Mouse (Mus musculus) kidney, postnatal 0 days (tissue): ENCODE results near the gene Lsm14a. TPM values are rescaled to one million over a fixed set of nuclear protein-coding genes. Genes with fewer than 3 reads are reported as not detected.

Experiments used
- ATAC-seq: fragments of 200-750 bp; cut with Nextera tagmentation; replicated peaks from 2 replicates; pipeline ENCODE4 v1.8.0; 2017; ENCODE audit warnings: low read depth, moderate number of reproducible peaks, moderate TSS enrichment, moderate library complexity; ENCODE audit not compliant: low FRiP score
- DNase-seq: peaks from one replicate; pipeline ENCODE4 v3.0.0-alpha.2; 2016; ENCODE audit warnings: low spot score
- H3K27ac ChIP-seq: fragments of 300-500 bp; sonication (generic); 2 replicates; pipeline ENCODE4 v1.5.1; 2014; ENCODE audit warnings: mild to moderate bottlenecking
- H3K27me3 ChIP-seq: fragments of 300-500 bp; sonication (generic); 2 replicates; pipeline ENCODE4 v1.6.1; 2014; ENCODE audit warnings: low read length, mixed read lengths; ENCODE audit not compliant: insufficient read depth
- H3K36me3 ChIP-seq: fragments of 300-500 bp; sonication (generic); 2 replicates; pipeline ENCODE4 v1.6.1; 2014; ENCODE audit warnings: low read length, mixed read lengths; ENCODE audit not compliant: insufficient read depth
- H3K4me1 ChIP-seq: fragments of 300-500 bp; sonication (generic); replicated peaks from 2 replicates; pipeline ENCODE4 v1.6.1; 2014; ENCODE audit warnings: antibody characterized with exemption, low read length, mixed read lengths; ENCODE audit not compliant: insufficient read depth
- H3K4me2 ChIP-seq: fragments of 300-500 bp; sonication (generic); 2 replicates; pipeline ENCODE4 v1.6.1; 2014; ENCODE audit warnings: mild to moderate bottlenecking, low read length, moderate library complexity, mixed read lengths
- H3K4me3 ChIP-seq: fragments of 300-500 bp; sonication (generic); replicated peaks from 2 replicates; pipeline ENCODE4 v1.5.1; 2014; ENCODE audit warnings: low read depth, low read length
- H3K9ac ChIP-seq: fragments of 300-500 bp; sonication (generic); 2 replicates; pipeline ENCODE4 v1.6.1; 2014; ENCODE audit warnings: low read depth, low read length
- H3K9me3 ChIP-seq: fragments of 300-500 bp; sonication (generic); replicated peaks from 2 replicates; pipeline ENCODE4 v1.6.1; 2016; ENCODE audit warnings: low read length, inconsistent platforms, mixed read lengths
- CTCF ChIP-seq: IDR thresholded peaks from 2 replicates; pipeline ENCODE4 v1.5.1; 2016; ENCODE audit warnings: antibody characterized with exemption, low read depth, mild to moderate bottlenecking, moderate library complexity
- WGBS: fragments of 180-500 bp; shearing (Covaris S2); extraction: QIAGEN DNeasy Blood & Tissue Kit; methylation state at CpG from one replicate; pipeline ENCODE4 v1.1.7; 2014; 5-methylcytosine and 5-hydroxymethylcytosine counted together
- polyA plus RNA-seq: library from polyadenylated mRNA; unstranded; fragments of >200 nt; fragmentation: Nextera tagmentation; extraction: Ambion mirVana; gene quantifications from 2 replicates; pipeline ENCODE4 v1.2.1, GENCODE M21; 2015

The Lsm14a gene
- 78.7 and 82.0 TPM in 2 replicates for polyA plus RNA-seq

- no peaks in the 10 kb centered on the region for H3K4me1 ChIP-seq
- H3K9ac ChIP-seq = no peak within 1 kb of the TSS
- H3K4me2 ChIP-seq = no peak within 1 kb of the TSS
- H3K27me3 ChIP-seq = no peaks in the 10 kb centered on the region
- ATAC-seq (no peak), DNase-seq (no peak)
- H3K27ac ChIP-seq = no peak within 1 kb of the TSS
- no peaks in the 10 kb centered on the region for H3K36me3 ChIP-seq
- no peak for TF ChIP-seq CTCF
- no peaks in the 10 kb centered on the region for H3K9me3 ChIP-seq
- H3K4me3 ChIP-seq = no peak within 1 kb of the TSS
These were observed at the start of gene Lsm14a for GRCm38 (mm10) chr7:34393215-34393614. Lsm14a (minus strand) TSS chr7:34393315.

- TF ChIP-seq CTCF = peak; percentile 77
- DNase-seq = peak; percentile 81
These were observed 45.8 kb upstream of the Lsm14a start for GRCm38 (mm10) chr7:34438903-34439302.

GRCm38 (mm10) chr7:34433597-34433996 lies 40.5 kb upstream of the Lsm14a start:
- Histone ChIP-seq H3K36me3 (no peaks in the 10 kb centered on the region), H3K4me1 (no peaks in the 10 kb centered on the region), H3K27ac (no peak overlapping the region), H3K4me2 (no peak overlapping the region), H3K27me3 (no peaks in the 10 kb centered on the region), H3K4me3 (no peak overlapping the region), H3K9ac (no peak overlapping the region), H3K9me3 (no peaks in the 10 kb centered on the region)
- DNase-seq (no peak), ATAC-seq (no peak)
- 92% methylated on average over 1 of the region's 1 CpGs for WGBS
- no peak; the same call in 1 of the 2 replicates for TF ChIP-seq CTCF

More at GRCm38 (mm10) chr7:34438903-34439302, 45.8 kb upstream of the Lsm14a start:
- no peaks in the 10 kb centered on the region for H3K4me1 ChIP-seq
- H3K36me3 ChIP-seq = no peaks in the 10 kb centered on the region
- no peak overlapping the region for H3K27ac ChIP-seq
- H3K4me3 ChIP-seq = no peak overlapping the region
- ATAC-seq = no peak
- H3K4me2 ChIP-seq = no peak overlapping the region
- no peaks in the 10 kb centered on the region for H3K27me3 ChIP-seq
- 34% methylated on average over 6 of the region's 6 CpGs for WGBS
- H3K9me3 ChIP-seq = no peaks in the 10 kb centered on the region
- H3K9ac ChIP-seq = no peak overlapping the region

DNA sequence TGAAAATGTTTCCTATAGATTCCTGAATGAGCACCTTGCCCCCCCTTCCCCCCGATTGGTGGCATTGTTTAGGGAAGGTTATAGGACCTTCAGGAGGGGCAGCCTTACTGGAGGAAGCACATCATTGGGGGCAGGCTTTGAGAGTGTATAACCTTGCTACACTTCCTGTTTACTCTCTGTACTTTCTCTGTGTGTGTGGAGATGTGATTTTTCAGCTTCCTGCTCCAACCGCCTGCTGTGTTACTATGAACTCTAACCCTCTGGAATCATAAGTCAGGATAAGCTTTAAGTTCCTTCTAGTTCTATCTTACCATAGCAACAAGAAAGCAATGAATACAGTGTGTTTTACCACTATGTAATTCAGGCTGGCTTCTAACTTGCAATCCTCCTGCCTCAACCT lies 28.1 kb upstream of the Lsm14a start:
- H3K4me1 ChIP-seq = no peaks in the 10 kb centered on the region
- no peak overlapping the region for H3K4me2 ChIP-seq
- no peak overlapping the region for H3K9ac ChIP-seq
- DNase-seq (peak; percentile 22), ATAC-seq (no peak)
- H3K36me3 ChIP-seq = no peaks in the 10 kb centered on the region
- H3K27me3 ChIP-seq = no peaks in the 10 kb centered on the region
- no peak overlapping the region for H3K27ac ChIP-seq
- WGBS = 67% methylated on average over 2 of the region's 2 CpGs
- H3K9me3 ChIP-seq = no peaks in the 10 kb centered on the region
- no peak for TF ChIP-seq CTCF
- H3K4me3 ChIP-seq = no peak overlapping the region

DNA sequence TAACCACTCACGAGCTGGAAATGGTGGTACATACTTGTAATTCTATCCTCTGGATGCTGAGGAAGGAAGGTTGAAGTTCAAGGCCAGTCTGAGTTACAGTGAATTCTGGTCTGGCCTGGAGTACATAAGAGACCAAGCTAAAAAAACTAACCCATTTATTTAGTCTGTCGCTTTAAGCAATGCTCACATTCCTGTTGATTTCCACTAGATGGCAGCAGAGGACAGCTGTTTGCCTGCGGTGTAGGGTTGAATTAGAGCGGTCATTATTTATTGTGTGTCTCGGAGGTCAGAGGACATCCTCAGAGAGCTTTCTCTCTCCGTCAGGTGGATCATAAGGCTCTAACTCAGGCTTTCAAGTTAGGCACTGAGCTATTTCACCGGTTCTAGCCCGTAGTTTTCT lies 14.4 kb upstream of the Lsm14a start:
- Histone ChIP-seq H3K27me3 (no peaks in the 10 kb centered on the region), H3K9ac (no peak overlapping the region), H3K4me2 (0 out of 2 replicates have a peak overlapping the region, but pooled peaks have one; percentile 14), H3K27ac (no peak overlapping the region), H3K4me3 (no peak overlapping the region), H3K9me3 (no peaks in the 10 kb centered on the region), H3K36me3 (no peaks in the 10 kb centered on the region), H3K4me1 (no peaks in the 10 kb centered on the region)
- ATAC-seq = peak; percentile 63; the same call in 1 of the 2 replicates
- 4% methylated on average over 8 of the region's 8 CpGs for WGBS
- TF ChIP-seq CTCF = peak; percentile 97
- DNase-seq = peak; percentile 92

DNA sequence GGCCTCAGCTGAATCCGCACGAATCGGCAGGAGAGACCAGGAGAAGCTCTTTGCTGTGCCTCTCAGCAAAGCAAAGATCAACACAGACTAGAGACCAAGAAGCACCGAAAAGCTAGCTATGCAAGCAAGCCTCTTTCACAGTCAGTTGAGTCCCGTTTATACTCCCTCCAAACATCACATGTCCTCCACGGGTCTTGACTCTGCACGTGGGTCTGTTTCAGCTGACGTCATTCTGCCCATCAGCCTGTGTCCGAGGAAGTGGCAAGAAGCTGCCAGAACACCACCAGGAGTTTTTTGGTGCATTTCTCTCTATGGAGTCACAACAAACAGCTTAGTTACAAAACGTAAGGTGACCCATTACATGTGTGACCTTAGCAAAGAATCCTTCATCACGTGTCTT lies 10.8 kb upstream of the Lsm14a start:
- Histone ChIP-seq H3K27ac (no peak overlapping the region), H3K4me3 (no peak overlapping the region), H3K9ac (no peak overlapping the region), H3K27me3 (no peaks in the 10 kb centered on the region), H3K4me2 (no peak overlapping the region), H3K36me3 (no peaks in the 10 kb centered on the region), H3K9me3 (no peaks in the 10 kb centered on the region), H3K4me1 (no peaks in the 10 kb centered on the region)
- TF ChIP-seq CTCF = no peak
- 44% methylated on average over 11 of the region's 11 CpGs for WGBS
- no peak; the same call in 1 of the 2 replicates for ATAC-seq
- peak; percentile 66 for DNase-seq

DNA sequence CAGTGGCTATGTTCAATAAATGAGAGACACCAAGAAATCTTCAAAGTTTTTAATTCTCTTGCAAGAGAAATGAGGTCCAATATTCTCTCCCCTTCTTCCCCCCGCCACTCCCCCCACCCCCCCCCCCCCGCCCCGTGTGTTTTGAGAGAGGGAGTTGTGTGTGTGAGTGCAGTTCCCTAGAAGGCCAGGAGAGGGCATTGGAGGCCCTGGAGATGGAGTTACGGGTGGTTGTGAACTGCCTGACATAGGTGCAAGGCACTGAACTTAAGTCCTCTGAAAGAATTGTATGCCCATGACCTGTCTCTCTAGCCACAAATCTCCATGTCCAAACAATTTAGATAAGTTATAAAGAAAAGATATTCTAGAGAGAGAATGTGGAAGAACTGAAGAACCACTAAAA lies 7.0 kb upstream of the Lsm14a start:
- no peak overlapping the region for H3K9ac ChIP-seq
- H3K36me3 ChIP-seq = no peaks in the 10 kb centered on the region
- H3K4me1 ChIP-seq = no peaks in the 10 kb centered on the region
- H3K27me3 ChIP-seq = no peaks in the 10 kb centered on the region
- peak; percentile 36; the same call in 1 of the 2 replicates for TF ChIP-seq CTCF
- WGBS = 63% methylated on average over 4 of the region's 4 CpGs
- no peak overlapping the region for H3K4me2 ChIP-seq
- DNase-seq (no peak), ATAC-seq (no peak)
- no peak overlapping the region for H3K4me3 ChIP-seq
- no peaks in the 10 kb centered on the region for H3K9me3 ChIP-seq
- H3K27ac ChIP-seq = no peak overlapping the region
